Mouse (Mus musculus) embryonic facial prominence, embryonic 14.5 days (tissue): ENCODE measurements at regions not wholly inside any gene's neighbourhood (a gene's known extent, or its start where the extent isn't known, plus 50 kb on each side); places are given as distances from the start of the nearest gene placed in this dataset.
A peak's percentile ranks its signal among the peaks of the same experiment; 100 is the strongest.

Source experiments
- ATAC-seq: fragments of 200-750 bp; cut with Nextera tagmentation; 2 replicates; pipeline ENCODE4 v1.8.0; 2017; ENCODE audit warnings: low read depth, moderate number of reproducible peaks, moderate TSS enrichment
- DNase-seq: peaks from one replicate; pipeline ENCODE4 v3.0.0-alpha.2; 2015; ENCODE audit warnings: low spot score
- H3K27ac ChIP-seq: fragments of 300-500 bp; sonication (generic); replicated peaks from 2 replicates; pipeline ENCODE4 v1.5.1; 2014; ENCODE audit warnings: low read depth, mild to moderate bottlenecking, low read length, moderate library complexity
- H3K27me3 ChIP-seq: fragments of 300-500 bp; sonication (generic); replicated peaks from 2 replicates; pipeline ENCODE4 v1.6.1; 2014; ENCODE audit warnings: low read length; ENCODE audit not compliant: control insufficient read depth, insufficient read depth
- H3K36me3 ChIP-seq: fragments of 300-500 bp; sonication (generic); 2 replicates; pipeline ENCODE4 v1.6.1; 2014; ENCODE audit warnings: low read length, mixed read lengths; ENCODE audit not compliant: control insufficient read depth, insufficient read depth
- H3K4me1 ChIP-seq: fragments of 300-500 bp; sonication (generic); 2 replicates; pipeline ENCODE4 v1.6.1; 2014; ENCODE audit warnings: antibody characterized with exemption, low read length; ENCODE audit not compliant: control insufficient read depth, insufficient read depth
- H3K4me2 ChIP-seq: fragments of 300-500 bp; sonication (generic); 2 replicates; pipeline ENCODE4 v1.6.1; 2014; ENCODE audit warnings: low read depth, mild to moderate bottlenecking, low read length, moderate library complexity, mixed read lengths
- H3K4me3 ChIP-seq: fragments of 300-500 bp; sonication (generic); 2 replicates; pipeline ENCODE4 v1.5.1; 2014; ENCODE audit warnings: low read depth, mild to moderate bottlenecking, low read length
- H3K9ac ChIP-seq: fragments of 300-500 bp; sonication (generic); 2 replicates; pipeline ENCODE4 v1.6.1; 2014; ENCODE audit warnings: low read depth, mild to moderate bottlenecking, low read length, moderate library complexity, mixed read lengths
- H3K9me3 ChIP-seq: fragments of 300-500 bp; sonication (generic); 2 replicates; pipeline ENCODE4 v1.6.1; 2016; ENCODE audit warnings: low read length; ENCODE audit not compliant: control insufficient read depth
- whole genome bisulfite sequencing: fragments of 180-500 bp; shearing (Covaris S2); extraction: QIAGEN DNeasy Blood & Tissue Kit; methylation state at CpG from one replicate; pipeline ENCODE4 v1.1.7; 2014; 5-methylcytosine and 5-hydroxymethylcytosine counted together

DNA sequence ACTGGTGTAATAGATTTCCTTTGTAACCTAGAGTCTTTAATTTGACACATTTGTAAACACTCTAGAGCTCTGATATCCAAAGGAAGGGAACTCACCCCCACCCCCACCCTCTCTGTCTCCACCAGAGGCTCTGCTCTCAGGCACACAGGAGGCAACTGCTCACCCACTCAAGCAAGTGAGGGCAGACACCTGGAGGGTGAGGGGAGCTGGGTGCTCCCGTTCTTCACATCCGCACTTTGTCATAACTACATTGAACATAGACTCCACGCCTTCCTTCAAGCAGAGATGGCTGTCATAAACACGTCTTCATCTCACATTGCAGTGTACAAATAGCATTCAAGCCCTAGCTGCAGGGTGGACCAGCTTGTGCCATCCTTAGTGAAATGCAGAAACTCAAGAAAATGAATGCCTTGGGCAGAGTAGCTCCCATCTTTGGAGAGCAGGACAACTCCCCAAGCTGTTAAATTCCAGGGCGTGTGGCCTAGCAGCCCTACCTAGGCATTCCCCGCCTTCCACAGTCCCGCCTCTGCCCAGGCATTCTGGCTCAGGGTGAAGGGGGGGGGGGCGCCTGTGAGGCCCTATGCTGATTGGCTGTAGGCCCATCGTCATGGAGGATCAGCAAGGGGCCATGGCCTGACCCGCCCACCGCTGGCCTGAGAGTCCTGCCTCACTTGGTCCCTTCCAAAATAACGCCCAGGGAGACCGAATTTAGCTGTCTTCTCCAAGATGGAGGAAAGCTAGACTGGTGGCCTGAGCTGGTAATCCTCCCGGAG lies 72.9 kb downstream of the Psmg1 start:
- no peak for ATAC-seq
- Histone ChIP-seq H3K36me3 (no peaks in the 10 kb centered on the region), H3K9ac (no peak overlapping the region), H3K4me3 (no peak overlapping the region), H3K9me3 (no peaks in the 10 kb centered on the region), H3K27me3 (no peaks in the 10 kb centered on the region), H3K4me2 (no peak overlapping the region), H3K4me1 (peaks cover 8% of the 10 kb centered on the region), H3K27ac (no peak overlapping the region)
- WGBS: 80% methylated on average over 13 of the region's 14 CpGs
- DNase-seq: no peak

DNA sequence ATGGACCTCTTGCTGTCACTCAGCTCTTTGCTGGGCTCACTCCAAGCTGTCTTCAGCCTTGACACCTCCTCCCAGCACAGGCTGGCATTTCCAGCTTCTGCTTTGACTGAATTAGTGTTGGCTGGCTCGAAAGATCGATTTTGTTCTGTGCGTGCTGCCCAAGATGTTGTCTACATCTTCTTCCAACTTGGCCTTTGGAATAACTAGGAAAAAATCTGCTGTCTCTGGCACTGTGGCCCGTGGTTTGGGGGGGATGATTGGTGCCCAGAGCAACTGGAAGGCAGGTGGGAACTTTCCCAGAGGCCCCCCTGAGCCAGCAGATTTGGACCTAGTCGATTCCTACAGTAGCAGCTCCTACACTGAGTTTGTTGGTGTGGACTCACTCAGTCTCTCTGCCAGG lies 76.9 kb downstream of the Psmg1 start:
- no peak overlapping the region for H3K4me2 ChIP-seq
- ATAC-seq (no peak), DNase-seq (no peak)
- H3K4me3 ChIP-seq: no peak overlapping the region
- no peaks in the 10 kb centered on the region for H3K9me3 ChIP-seq
- H3K27me3 ChIP-seq: no peaks in the 10 kb centered on the region
- H3K9ac ChIP-seq: no peak overlapping the region
- H3K27ac ChIP-seq: no peak overlapping the region
- H3K4me1 ChIP-seq: no peaks in the 10 kb centered on the region
- no peaks in the 10 kb centered on the region for H3K36me3 ChIP-seq
- WGBS: 77% methylated on average over 5 of the region's 5 CpGs

DNA sequence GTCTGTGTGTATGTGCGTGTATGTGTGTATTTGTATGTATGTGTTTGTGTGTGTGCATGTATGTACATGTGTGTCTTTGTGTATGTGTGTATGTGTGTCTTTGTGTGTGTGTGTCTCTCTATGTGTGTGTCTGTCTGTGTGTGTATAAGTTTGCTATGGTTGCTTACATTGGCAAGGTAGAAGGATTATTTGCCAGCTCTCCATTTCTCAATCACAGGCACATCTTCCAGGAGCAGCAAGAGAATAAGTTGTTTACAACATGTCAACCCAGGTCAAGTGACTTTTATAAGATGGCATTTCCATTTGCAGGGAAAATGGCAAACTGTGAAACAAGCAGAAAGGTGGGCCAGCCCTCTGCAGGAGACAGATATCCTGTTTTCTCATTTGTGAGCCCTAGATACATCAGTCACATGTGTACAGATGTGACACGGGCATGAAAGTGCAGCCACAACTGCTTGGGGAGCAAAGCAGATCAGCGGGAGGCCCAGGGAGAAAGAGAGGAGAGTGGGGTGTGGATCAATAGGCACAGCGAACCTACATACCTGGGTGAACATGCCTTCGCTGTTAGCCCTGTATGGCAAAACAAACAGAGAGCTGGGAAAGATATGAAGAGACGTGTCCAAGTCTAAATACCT lies 86.1 kb downstream of the Psmg1 start:
- H3K9me3 ChIP-seq: no peaks in the 10 kb centered on the region
- no peak overlapping the region for H3K4me3 ChIP-seq
- 75% methylated on average over 6 of the region's 6 CpGs for WGBS
- ATAC-seq: no peak
- H3K4me2 ChIP-seq: no peak overlapping the region
- no peaks in the 10 kb centered on the region for H3K36me3 ChIP-seq
- DNase-seq: no peak
- no peak overlapping the region for H3K9ac ChIP-seq
- no peaks in the 10 kb centered on the region for H3K27me3 ChIP-seq
- H3K4me1 ChIP-seq: peaks cover 3% of the 10 kb centered on the region; the same call in 1 of the 2 replicates
- 0 out of 2 replicates have a peak overlapping the region, but pooled peaks have one; percentile 11 for H3K27ac ChIP-seq

DNA sequence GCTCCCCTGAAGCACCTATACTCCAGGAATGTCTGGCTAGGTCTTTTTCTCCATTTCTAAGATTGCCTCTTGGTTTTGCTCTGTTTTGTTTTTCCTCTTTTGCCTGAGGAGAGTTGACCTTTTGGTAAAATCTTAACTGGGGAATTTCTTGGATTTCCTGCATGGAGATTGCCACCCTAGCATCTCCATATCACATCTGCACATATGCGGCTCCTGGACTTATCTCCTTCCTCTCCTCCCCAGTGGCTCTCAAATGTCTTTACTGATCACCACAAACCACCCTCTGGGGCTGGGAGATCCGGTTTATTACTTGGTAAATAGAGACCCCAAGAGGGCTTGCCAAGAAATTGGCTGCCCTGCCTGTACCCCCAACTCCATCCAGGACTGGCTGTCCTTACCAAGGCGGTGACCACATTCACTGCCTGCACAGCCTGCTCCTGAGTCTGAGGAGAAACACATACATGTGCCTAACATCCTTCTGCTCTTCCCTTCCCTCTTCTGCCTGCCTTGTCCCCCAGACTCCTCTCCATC lies 87.3 kb downstream of the Psmg1 start:
- H3K9me3 ChIP-seq: no peaks in the 10 kb centered on the region
- peak; percentile 54 for DNase-seq
- H3K9ac ChIP-seq: no peak overlapping the region
- H3K4me3 ChIP-seq: no peak overlapping the region
- H3K4me2 ChIP-seq: no peak overlapping the region
- no peaks in the 10 kb centered on the region for H3K36me3 ChIP-seq
- 41% methylated on average over 3 of the region's 3 CpGs for WGBS
- ATAC-seq: no peak
- peaks cover 3% of the 10 kb centered on the region; the same call in 1 of the 2 replicates for H3K4me1 ChIP-seq
- no peak overlapping the region for H3K27ac ChIP-seq
- no peaks in the 10 kb centered on the region for H3K27me3 ChIP-seq

DNA sequence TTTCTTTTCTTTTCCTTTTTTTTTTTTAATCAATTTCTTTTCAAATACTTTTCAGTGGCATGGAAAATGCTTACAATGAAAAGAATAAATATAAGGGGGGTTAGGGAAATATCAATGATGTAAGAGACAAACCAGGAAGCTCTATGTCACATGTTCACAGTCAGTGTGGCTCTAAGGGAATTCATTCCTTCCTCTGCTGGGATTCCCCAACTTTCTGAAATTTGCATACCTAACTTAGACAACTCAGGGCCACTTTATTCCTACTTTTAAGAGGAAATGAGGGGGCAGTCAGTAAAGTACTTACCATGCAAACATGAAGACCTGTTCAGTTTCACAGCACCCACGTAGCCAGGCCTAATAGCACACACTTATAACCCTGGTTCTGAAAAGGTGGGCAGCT lies 88.6 kb downstream of the Psmg1 start:
- Histone ChIP-seq H3K4me1 (peaks cover 3% of the 10 kb centered on the region; the same call in 1 of the 2 replicates), H3K36me3 (no peaks in the 10 kb centered on the region), H3K9me3 (no peaks in the 10 kb centered on the region), H3K4me3 (no peak overlapping the region), H3K9ac (no peak overlapping the region), H3K27me3 (no peaks in the 10 kb centered on the region), H3K27ac (no peak overlapping the region), H3K4me2 (no peak overlapping the region)
- DNase-seq (no peak), ATAC-seq (no peak)
- 90% methylated on average over 1 of the region's 1 CpGs for WGBS

DNA sequence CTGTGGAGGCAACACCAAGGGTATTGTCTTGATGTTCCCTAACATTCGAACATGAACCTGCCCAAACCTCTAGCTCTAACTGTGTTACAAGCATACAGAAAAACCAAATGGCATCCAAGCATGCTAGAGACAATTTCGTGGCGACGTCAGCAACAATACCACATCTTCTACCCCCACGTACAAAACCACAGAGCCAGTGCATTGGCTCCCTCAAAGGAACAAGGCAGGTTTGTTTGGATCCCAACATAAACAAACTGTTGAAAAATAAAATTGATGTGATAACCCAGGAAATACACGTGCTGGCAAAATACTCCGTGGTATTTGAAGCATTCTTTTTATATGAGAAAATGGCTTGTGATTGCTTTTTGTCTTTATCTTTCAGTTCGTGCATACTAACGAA lies 89.4 kb downstream of the Psmg1 start:
- Histone ChIP-seq H3K4me2 (no peak overlapping the region), H3K4me1 (peaks cover 3% of the 10 kb centered on the region; the same call in 1 of the 2 replicates), H3K9me3 (no peaks in the 10 kb centered on the region), H3K27me3 (no peaks in the 10 kb centered on the region), H3K36me3 (no peaks in the 10 kb centered on the region), H3K27ac (no peak overlapping the region), H3K9ac (no peak overlapping the region), H3K4me3 (no peak overlapping the region)
- ATAC-seq (no peak), DNase-seq (no peak)
- WGBS: 68% methylated on average over 9 of the region's 9 CpGs

DNA sequence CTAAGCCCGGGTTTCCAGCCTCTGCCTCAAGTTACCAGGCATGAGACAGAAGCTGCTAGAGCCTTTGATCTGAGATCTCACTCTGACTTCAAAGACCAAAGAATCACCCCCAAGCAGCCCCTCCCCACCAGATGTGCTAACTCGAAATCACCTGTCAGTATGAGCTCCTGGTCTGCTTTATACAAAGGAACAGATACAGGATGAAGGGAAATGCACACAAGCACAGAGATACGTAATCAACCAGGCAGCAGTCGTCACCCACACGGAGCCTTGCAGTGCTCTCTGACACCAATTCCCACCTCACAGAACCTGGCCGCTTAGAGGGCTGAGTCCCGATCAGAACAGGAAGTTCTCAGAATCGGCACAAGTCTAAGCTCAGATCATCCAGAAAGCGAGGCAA lies 90.6 kb downstream of the Psmg1 start:
- 59% methylated on average over 9 of the region's 9 CpGs for WGBS
- Histone ChIP-seq H3K4me1 (peaks cover 3% of the 10 kb centered on the region; the same call in 1 of the 2 replicates), H3K36me3 (no peaks in the 10 kb centered on the region), H3K27me3 (no peaks in the 10 kb centered on the region), H3K27ac (no peak overlapping the region), H3K9ac (no peak overlapping the region), H3K4me3 (no peak overlapping the region), H3K4me2 (no peak overlapping the region), H3K9me3 (no peaks in the 10 kb centered on the region)
- DNase-seq: no peak
- no peak for ATAC-seq

DNA sequence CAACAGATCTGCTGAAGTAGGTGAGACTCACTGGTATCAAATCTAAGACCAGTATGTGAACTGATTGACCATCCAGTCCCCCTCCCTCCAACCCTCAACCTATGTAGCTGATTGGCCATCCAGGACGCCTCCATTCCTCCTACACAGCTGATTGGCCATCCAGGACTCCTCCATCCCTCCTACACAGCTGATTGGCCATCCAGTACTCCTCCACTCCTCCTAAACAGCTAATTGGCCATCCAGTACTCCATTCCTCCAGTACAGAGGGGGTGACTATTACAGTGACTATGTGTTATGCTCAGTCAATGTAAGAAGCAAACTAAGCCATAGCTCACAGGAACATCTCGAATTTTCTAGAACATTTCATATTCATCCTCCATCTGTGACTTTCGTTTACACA lies 91.1 kb downstream of the Psmg1 start:
- WGBS: 81% methylated on average over 3 of the region's 3 CpGs
- Histone ChIP-seq H3K4me2 (no peak overlapping the region), H3K36me3 (no peaks in the 10 kb centered on the region), H3K9me3 (no peaks in the 10 kb centered on the region), H3K4me3 (no peak overlapping the region), H3K27me3 (no peaks in the 10 kb centered on the region), H3K27ac (no peak overlapping the region), H3K4me1 (peaks cover 3% of the 10 kb centered on the region; the same call in 1 of the 2 replicates), H3K9ac (no peak overlapping the region)
- ATAC-seq: no peak
- DNase-seq: no peak
